Mouse (Mus musculus): ENCODE data around the gene Atp6v0a1. TPM values are rescaled to one million over a fixed set of nuclear protein-coding genes. Genes with fewer than 3 reads are reported as not detected.
A peak's percentile ranks its signal among the peaks of the same experiment; 100 is the strongest.

The Atp6v0a1 gene
- polyA plus RNA-seq, 1 experiment from 2014 or later, result 47.8 TPM

DNA sequence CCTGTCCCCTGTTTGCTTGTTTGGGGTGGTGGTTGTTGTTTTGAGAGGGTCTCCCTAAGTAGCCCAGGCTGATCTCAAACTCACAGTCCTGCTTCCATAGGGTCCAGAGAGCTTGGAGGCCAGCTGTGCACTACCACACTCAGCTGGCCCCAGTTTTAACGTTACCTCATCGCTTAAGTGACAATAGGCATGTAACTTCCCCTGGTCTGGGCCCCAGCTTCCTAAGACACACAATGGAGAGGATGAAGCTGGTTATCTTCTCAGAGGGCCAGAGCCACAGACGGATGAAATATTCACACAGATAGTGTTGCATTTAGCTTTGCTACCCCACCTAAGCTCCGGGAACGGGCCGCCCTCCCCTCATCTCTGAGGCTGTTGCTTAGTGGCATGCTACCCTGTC is 43.5 kb upstream of the Atp6v0a1 start:
- Histone ChIP-seq H3K36me3 (ENCODE audit: control insufficient read depth, insufficient read depth, low read length) (no peaks in the 10 kb centered on the region), H3K27me3 (ENCODE audit: control insufficient read depth, insufficient read depth, low read length) (no peaks in the 10 kb centered on the region), H3K9ac (ENCODE audit: low read length) (peak overlapping the region; percentile 43; the same call in 1 of the 2 replicates), H3K4me2 (ENCODE audit: low read depth, low read length) (peak overlapping the region; percentile 26), H3K9me3 (replicated peaks; ENCODE audit: control insufficient read depth, low read length) (no peaks in the 10 kb centered on the region), H3K27ac (ENCODE audit: low read length) (peak overlapping the region; percentile 7; the same call in 1 of the 2 replicates), H3K4me3 (replicated peaks; ENCODE audit: low read length) (0 out of 2 replicates have a peak overlapping the region, but pooled peaks have one; percentile 6), H3K4me1 (ENCODE audit: control insufficient read depth, insufficient read depth, low read length) (peaks cover 71% of the 10 kb centered on the region)
- ATAC-seq (ENCODE audit: insufficient read depth, low FRiP score), result no peak
- 63% methylated on average over 6 of the region's 6 CpGs for WGBS

GRCm38 (mm10) chr11:100967376-100967775 is 41.9 kb upstream of the Atp6v0a1 start:
- H3K4me1 ChIP-seq (ENCODE audit: control insufficient read depth, insufficient read depth, low read length), result peaks cover 70% of the 10 kb centered on the region
- H3K27me3 ChIP-seq (ENCODE audit: control insufficient read depth, insufficient read depth, low read length), result 0 out of 2 replicates have a peak, but pooled peaks cover 4% of the 10 kb centered on the region

GRCm38 (mm10) chr11:100967881-100968420 is 41.3 kb upstream of the Atp6v0a1 start:
- Histone ChIP-seq H3K9ac (ENCODE audit: low read length) (peak overlapping the region; percentile 90), H3K4me2 (ENCODE audit: low read depth, low read length) (peak overlapping the region; percentile 73), H3K9me3 (replicated peaks; ENCODE audit: control insufficient read depth, low read length) (no peaks in the 10 kb centered on the region), H3K4me3 (replicated peaks; ENCODE audit: low read length) (peak overlapping the region; percentile 91), H3K27ac (ENCODE audit: low read length) (peak overlapping the region; percentile 97; the same call in 1 of the 2 replicates), H3K27me3 (ENCODE audit: control insufficient read depth, insufficient read depth, low read length) (0 out of 2 replicates have a peak, but pooled peaks cover 4% of the 10 kb centered on the region), H3K4me1 (ENCODE audit: control insufficient read depth, insufficient read depth, low read length) (peaks cover 64% of the 10 kb centered on the region), H3K36me3 (ENCODE audit: control insufficient read depth, insufficient read depth, low read length) (no peaks in the 10 kb centered on the region)
- WGBS, result 68% methylated on average over 5 of the region's 5 CpGs
- no peak for ATAC-seq (ENCODE audit: insufficient read depth, low FRiP score)

More at GRCm38 (mm10) chr11:100967376-100967775, 41.9 kb upstream of the Atp6v0a1 start:
- peak overlapping the region; percentile 73 for H3K4me2 ChIP-seq (ENCODE audit: low read depth, low read length)
- no peak for ATAC-seq (ENCODE audit: insufficient read depth, low FRiP score)
- H3K27ac ChIP-seq (ENCODE audit: low read length), result peak overlapping the region; percentile 97; the same call in 1 of the 2 replicates
- WGBS, result 60% methylated on average over 5 of the region's 5 CpGs
- H3K9me3 ChIP-seq (replicated peaks; ENCODE audit: control insufficient read depth, low read length), result no peaks in the 10 kb centered on the region
- no peaks in the 10 kb centered on the region for H3K36me3 ChIP-seq (ENCODE audit: control insufficient read depth, insufficient read depth, low read length)
- H3K4me3 ChIP-seq (replicated peaks; ENCODE audit: low read length), result peak overlapping the region; percentile 91
- peak overlapping the region; percentile 90; the same call in 1 of the 2 replicates for H3K9ac ChIP-seq (ENCODE audit: low read length)

GRCm38 (mm10) chr11:100968501-100968900 is 40.8 kb upstream of the Atp6v0a1 start:
- 60% methylated on average over 5 of the region's 5 CpGs for WGBS
- peaks cover 59% of the 10 kb centered on the region for H3K4me1 ChIP-seq (ENCODE audit: control insufficient read depth, insufficient read depth, low read length)
- H3K27me3 ChIP-seq (ENCODE audit: control insufficient read depth, insufficient read depth, low read length), result 0 out of 2 replicates have a peak, but pooled peaks cover 4% of the 10 kb centered on the region
- peak overlapping the region; percentile 90 for H3K9ac ChIP-seq (ENCODE audit: low read length)
- H3K4me3 ChIP-seq (replicated peaks; ENCODE audit: low read length), result peak overlapping the region; percentile 91
- ATAC-seq (ENCODE audit: insufficient read depth, low FRiP score), result no peak
- H3K36me3 ChIP-seq (ENCODE audit: control insufficient read depth, insufficient read depth, low read length), result no peaks in the 10 kb centered on the region
- peak overlapping the region; percentile 97 for H3K27ac ChIP-seq (ENCODE audit: low read length)
- no peaks in the 10 kb centered on the region for H3K9me3 ChIP-seq (replicated peaks; ENCODE audit: control insufficient read depth, low read length)
- peak overlapping the region; percentile 73 for H3K4me2 ChIP-seq (ENCODE audit: low read depth, low read length)

- H3K9me3 ChIP-seq (replicated peaks; ENCODE audit: control insufficient read depth, low read length), result no peaks in the 10 kb centered on the region
- peak overlapping the region; percentile 73 for H3K4me2 ChIP-seq (ENCODE audit: low read depth, low read length)
- ATAC-seq (ENCODE audit: insufficient read depth, low FRiP score), result peak; percentile 3; the same call in 1 of the 2 replicates
- H3K36me3 ChIP-seq (ENCODE audit: control insufficient read depth, insufficient read depth, low read length), result no peaks in the 10 kb centered on the region
- peaks cover 52% of the 10 kb centered on the region for H3K4me1 ChIP-seq (ENCODE audit: control insufficient read depth, insufficient read depth, low read length)
- peak overlapping the region; percentile 90 for H3K9ac ChIP-seq (ENCODE audit: low read length)
- H3K27ac ChIP-seq (ENCODE audit: low read length), result peak overlapping the region; percentile 97
- H3K4me3 ChIP-seq (replicated peaks; ENCODE audit: low read length), result peak overlapping the region; percentile 91
- WGBS, result 2% methylated on average over 35 of the region's 35 CpGs
- 0 out of 2 replicates have a peak, but pooled peaks cover 4% of the 10 kb centered on the region for H3K27me3 ChIP-seq (ENCODE audit: control insufficient read depth, insufficient read depth, low read length)
Measured at GRCm38 (mm10) chr11:100969189-100969743, 40.0 kb upstream of the Atp6v0a1 start.

DNA sequence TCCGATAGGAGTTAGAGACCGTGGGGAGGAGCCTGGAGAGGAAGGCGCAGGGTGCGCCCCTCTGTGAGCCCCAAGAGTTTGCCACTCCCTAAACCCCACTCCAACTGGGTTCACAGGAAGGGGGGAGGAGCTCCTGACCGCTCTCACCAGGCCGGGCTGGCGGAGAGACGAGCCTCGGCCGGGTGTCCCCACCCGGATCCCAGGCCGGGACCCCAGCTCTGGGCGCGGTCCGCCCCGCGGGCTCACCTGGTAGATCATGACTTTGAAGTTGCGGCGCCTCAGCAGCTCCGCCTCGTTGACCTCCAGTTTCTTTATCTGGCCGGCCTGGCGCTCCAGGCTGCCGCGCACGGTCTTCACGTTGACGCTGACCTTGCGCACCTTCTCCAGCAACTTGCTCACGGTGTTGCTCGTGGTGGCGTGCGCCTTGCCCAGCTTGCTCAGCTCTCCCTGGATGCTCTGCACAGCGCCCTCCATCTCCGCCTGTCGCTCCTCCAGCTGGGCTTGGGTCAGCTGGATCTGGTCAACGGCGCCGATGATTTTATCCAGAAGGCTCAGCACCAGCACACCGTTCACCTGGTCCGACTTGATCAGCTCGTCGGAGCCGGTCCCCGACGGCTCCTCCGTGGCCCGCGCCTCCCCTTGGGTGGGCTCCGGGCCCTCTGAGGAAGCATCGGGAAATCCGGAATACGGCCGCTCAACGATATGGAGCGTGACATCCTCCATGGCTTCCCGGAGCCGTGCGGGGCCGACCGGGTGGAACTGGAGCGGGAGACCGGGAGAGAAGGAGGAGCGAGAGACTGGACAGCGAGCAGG is 39.3 kb upstream of the Atp6v0a1 start:
- H3K4me2 ChIP-seq (ENCODE audit: low read depth, low read length), result peak overlapping the region; percentile 73
- under 1% methylated on average over 65 of the region's 65 CpGs for WGBS
- H3K27ac ChIP-seq (ENCODE audit: low read length), result peak overlapping the region; percentile 97
- H3K4me3 ChIP-seq (replicated peaks; ENCODE audit: low read length), result peak overlapping the region; percentile 91
- ATAC-seq (ENCODE audit: insufficient read depth, low FRiP score), result peak; percentile 78
- 0 out of 2 replicates have a peak, but pooled peaks cover 4% of the 10 kb centered on the region for H3K27me3 ChIP-seq (ENCODE audit: control insufficient read depth, insufficient read depth, low read length)
- peak overlapping the region; percentile 90 for H3K9ac ChIP-seq (ENCODE audit: low read length)
- no peaks in the 10 kb centered on the region for H3K36me3 ChIP-seq (ENCODE audit: control insufficient read depth, insufficient read depth, low read length)
- peaks cover 51% of the 10 kb centered on the region for H3K4me1 ChIP-seq (ENCODE audit: control insufficient read depth, insufficient read depth, low read length)
- no peaks in the 10 kb centered on the region for H3K9me3 ChIP-seq (replicated peaks; ENCODE audit: control insufficient read depth, low read length)

DNA sequence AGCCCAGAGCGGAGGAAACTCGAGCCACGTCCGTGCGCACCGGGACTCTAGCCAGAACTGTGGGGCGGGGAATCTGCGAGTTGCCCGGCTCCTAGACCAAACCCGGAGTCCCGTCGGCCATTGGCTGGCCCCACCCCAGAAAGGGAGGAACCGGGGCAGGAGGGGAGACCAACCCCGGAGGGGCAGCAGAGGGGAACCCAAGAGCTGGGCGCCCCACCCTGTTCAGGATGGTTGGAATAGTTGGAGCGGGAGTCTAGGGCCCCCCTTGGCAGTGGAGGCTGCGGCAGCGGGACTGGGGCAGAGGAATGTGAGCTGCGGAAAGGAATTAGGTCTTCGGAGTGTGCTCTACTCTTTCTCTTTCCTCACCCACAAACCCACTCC is 38.7 kb upstream of the Atp6v0a1 start, which contains the start of gene Cavin1:
Cavin1 (minus strand) TSS at position 331 of the 381 bp plus-strand sequence.
- peak within 1 kb of the TSS; percentile 73 for H3K4me2 ChIP-seq (ENCODE audit: low read depth, low read length)
- peak within 1 kb of the TSS; percentile 90 for H3K9ac ChIP-seq (ENCODE audit: low read length)
- WGBS, result under 1% methylated on average over 20 of the region's 20 CpGs
- H3K4me1 ChIP-seq (ENCODE audit: control insufficient read depth, insufficient read depth, low read length), result peaks cover 46% of the 10 kb centered on the region
- H3K27ac ChIP-seq (ENCODE audit: low read length), result peak within 1 kb of the TSS; percentile 97
- peak within 1 kb of the TSS; percentile 91 for H3K4me3 ChIP-seq (replicated peaks; ENCODE audit: low read length)
- H3K36me3 ChIP-seq (ENCODE audit: control insufficient read depth, insufficient read depth, low read length), result no peaks in the 10 kb centered on the region
- ATAC-seq (ENCODE audit: insufficient read depth, low FRiP score), result peak; percentile 93
- H3K27me3 ChIP-seq (ENCODE audit: control insufficient read depth, insufficient read depth, low read length), result 0 out of 2 replicates have a peak, but pooled peaks cover 4% of the 10 kb centered on the region
- no peaks in the 10 kb centered on the region for H3K9me3 ChIP-seq (replicated peaks; ENCODE audit: control insufficient read depth, low read length)

GRCm38 (mm10) chr11:100971455-100971854 is 37.8 kb upstream of the Atp6v0a1 start:
- Histone ChIP-seq H3K9me3 (replicated peaks; ENCODE audit: control insufficient read depth, low read length) (no peaks in the 10 kb centered on the region), H3K27me3 (ENCODE audit: control insufficient read depth, insufficient read depth, low read length) (0 out of 2 replicates have a peak, but pooled peaks cover 4% of the 10 kb centered on the region), H3K27ac (ENCODE audit: low read length) (peak overlapping the region; percentile 97), H3K4me1 (ENCODE audit: control insufficient read depth, insufficient read depth, low read length) (peaks cover 38% of the 10 kb centered on the region), H3K4me3 (replicated peaks; ENCODE audit: low read length) (peak overlapping the region; percentile 91), H3K9ac (ENCODE audit: low read length) (peak overlapping the region; percentile 90), H3K4me2 (ENCODE audit: low read depth, low read length) (peak overlapping the region; percentile 73), H3K36me3 (ENCODE audit: control insufficient read depth, insufficient read depth, low read length) (no peaks in the 10 kb centered on the region)
- ATAC-seq (ENCODE audit: insufficient read depth, low FRiP score), result no peak
- 70% methylated on average over 10 of the region's 10 CpGs for WGBS
